Mouse (Mus musculus): ENCODE measurements around the gene Ccl2.

DNA sequence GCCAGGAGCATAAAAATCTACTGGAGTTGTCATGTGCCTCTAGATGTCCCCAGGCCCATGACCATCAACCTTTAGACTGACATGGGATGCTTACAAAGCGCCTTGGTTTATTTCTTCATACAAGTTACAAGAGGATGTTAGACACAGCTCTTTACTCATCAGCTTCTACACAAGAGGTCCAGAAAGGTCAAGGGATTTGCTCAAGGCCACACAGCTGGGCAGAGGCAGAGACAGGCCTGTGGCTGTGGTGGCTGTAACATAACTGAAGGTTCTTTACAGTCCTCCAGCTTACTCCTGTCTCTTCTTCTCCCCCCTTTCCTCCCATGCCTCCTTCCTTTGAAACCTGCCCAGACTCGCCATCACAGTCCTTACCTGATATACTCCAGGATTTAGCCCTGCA lies 5.2 kb upstream of the Ccl2 start:
- TF ChIP-seq CTCF (IDR thresholded peaks at IDR 0.05; ENCODE audit: borderline replicate concordance, insufficient read depth, low read depth, low read length): no peak
- no peak for TF ChIP-seq POLR2A (IDR thresholded peaks at IDR 0.05; ENCODE audit: borderline replicate concordance, insufficient read depth, low read length)
